Mouse (Mus musculus) retina, adult 2 months (tissue): ENCODE data around the gene Smtnl2.

ENCODE experiments used
- DNase-seq: peaks from one replicate; pipeline ENCODE4 v3.0.0-alpha.2; 2012; ENCODE audit warnings: low read depth, low spot score

The Smtnl2 gene

DNA sequence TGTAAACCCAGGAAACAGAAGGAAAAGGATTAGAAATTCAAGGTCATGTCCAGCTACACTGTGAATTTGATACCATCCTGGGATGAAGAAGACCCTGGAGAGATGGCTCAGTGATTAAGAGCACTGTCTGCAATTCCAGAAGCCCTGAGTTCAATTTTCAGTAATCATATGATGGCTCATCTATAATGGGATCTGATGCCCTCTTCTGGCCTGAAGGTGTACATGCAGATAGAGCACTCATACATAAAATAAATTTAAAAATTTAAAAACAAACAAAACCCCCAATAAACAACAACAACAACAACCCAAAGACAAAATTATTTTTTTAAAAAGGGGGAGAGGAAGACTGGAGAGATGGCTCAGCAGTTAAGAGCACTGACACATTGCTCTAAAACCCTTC, 15.4 kb upstream of the Smtnl2 start:
- no peak for DNase-seq

GRCm38 (mm10) chr11:72425201-72425600, 13.7 kb upstream of the Smtnl2 start:
- DNase-seq: no peak

DNA sequence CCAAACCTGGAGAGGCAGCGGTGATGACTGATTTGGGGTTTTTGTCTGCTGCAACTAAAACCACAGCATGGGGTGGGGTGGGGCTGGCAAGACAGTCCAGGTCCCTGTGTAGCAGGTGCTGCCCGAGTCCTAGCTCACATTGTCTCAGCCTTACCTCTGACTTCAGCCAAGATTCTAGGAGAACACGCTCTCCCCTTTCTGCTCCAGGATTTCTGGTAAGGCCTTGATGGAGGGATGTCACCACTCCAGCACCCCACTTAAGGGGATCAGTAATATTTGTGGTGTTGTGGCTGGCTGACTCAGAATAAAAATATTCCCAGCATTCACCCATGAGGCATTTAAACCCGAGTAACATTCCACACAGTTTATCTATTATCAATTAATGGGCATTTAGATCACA, 12.2 kb upstream of the Smtnl2 start:
- DNase-seq: no peak

- DNase-seq: no peak
Observed at GRCm38 (mm10) chr11:72421518-72422278, 10.2 kb upstream of the Smtnl2 start.

DNA sequence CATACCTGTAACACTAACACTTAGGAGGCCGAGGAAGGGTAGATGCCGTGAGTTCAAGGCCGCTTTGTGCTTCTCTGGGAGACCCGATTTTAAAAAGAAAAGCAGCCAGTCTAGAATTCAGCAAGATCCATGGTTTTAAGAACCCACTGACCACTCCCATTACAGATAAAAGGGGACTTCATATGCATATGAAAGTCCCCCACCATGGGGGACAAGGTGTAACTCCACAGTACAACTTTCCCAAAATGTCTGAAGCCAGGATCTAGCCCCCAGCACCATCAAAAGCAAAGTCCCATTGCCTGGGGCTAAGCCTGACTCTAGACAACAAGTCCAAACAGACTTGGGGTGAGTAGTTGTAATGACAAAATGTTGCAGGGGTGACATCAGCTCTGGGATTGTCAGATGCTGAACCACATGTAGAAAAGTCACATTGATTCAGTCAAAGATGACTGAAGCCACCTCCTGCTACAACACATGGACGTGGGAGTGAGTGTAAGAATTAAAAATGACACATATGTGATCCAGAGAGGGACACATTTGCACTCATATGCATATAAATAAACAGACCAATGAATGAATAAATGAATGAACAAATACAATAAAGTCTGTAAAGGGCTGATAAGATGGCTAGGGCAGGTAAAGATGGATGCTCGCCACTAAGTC, 9.1 kb upstream of the Smtnl2 start:
- no peak for DNase-seq

- DNase-seq: no peak
Observed at GRCm38 (mm10) chr11:72419006-72419405, 7.5 kb upstream of the Smtnl2 start.

DNA sequence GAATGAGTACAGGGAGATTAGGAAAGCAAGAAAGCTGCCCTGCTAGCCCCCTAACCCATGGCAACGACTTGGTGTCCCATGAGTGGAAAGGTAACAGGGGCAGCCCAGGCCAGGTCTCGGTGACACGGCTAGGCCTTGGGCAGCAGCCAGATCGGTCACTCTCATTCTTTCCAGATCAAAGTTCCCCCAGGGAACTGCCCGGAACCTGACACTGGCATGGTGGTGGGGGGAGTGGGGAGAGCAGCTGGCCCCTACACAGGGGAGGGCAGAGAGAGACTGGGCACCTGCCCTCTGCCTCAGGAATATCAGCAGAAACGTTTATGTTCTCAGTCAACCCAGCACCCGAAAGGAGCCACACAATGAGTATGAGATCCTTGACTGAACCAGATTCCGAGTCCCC, 6.7 kb upstream of the Smtnl2 start:
- no peak for DNase-seq

GRCm38 (mm10) chr11:72417376-72417775, 5.9 kb upstream of the Smtnl2 start:
- no peak for DNase-seq

DNA sequence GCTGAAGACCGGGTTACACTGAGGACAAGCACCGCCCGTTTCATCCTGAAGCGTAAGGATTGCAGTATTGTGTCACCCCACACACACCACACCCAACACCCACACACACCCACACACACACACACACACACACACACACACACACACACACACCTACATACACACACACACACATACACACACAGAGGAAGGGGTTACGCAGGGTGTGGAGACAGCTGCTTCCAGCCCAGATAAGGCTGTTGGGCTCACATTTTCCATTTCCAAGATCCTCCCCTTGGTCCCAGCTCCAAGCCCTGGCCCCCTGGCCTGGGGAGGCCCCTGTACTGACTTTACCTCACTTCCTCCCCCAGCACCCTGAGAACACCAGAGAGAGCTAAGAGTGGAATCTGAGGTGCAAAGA, 5.2 kb upstream of the Smtnl2 start:
- DNase-seq: no peak

- DNase-seq: no peak
Observed at GRCm38 (mm10) chr11:72415155-72415554, 3.6 kb upstream of the Smtnl2 start.

DNA sequence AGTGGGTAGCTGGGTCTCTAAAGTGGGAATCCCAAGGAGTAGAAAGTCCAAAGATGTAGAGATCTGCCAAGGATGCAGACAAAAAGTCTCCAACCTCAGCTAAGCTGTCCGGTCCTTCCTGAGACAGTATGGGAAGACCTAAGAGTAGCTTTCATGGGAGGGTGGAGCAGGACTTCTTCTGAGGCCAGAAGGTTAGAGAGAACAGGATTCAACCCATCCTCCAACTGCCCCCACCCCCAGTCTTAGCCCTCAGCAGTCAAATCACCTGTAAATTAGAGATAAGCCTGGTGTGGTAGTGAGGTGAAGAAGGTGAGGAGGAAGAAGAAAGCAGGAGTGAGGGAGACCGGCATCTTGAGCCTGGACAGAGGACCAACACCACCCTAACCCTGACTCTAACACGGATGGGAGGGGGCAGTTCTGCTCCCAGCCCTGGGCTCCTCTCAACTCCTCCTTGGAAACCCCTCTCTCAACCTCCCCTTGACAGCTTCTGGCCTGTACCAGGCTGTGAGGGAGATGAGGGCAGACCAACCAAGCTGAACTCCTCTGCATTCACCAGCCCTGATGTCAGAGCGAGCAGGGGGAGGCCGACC, 2.2 kb upstream of the Smtnl2 start:
- DNase-seq: no peak

GRCm38 (mm10) chr11:72413016-72413415, 1.5 kb upstream of the Smtnl2 start:
- no peak for DNase-seq

- DNase-seq: no peak
Observed at GRCm38 (mm10) chr11:72411945-72412344, 432 bp upstream of the Smtnl2 start.

- DNase-seq: no peak
Observed at GRCm38 (mm10) chr11:72410521-72411092, 906 bp downstream of the Smtnl2 start.

DNA sequence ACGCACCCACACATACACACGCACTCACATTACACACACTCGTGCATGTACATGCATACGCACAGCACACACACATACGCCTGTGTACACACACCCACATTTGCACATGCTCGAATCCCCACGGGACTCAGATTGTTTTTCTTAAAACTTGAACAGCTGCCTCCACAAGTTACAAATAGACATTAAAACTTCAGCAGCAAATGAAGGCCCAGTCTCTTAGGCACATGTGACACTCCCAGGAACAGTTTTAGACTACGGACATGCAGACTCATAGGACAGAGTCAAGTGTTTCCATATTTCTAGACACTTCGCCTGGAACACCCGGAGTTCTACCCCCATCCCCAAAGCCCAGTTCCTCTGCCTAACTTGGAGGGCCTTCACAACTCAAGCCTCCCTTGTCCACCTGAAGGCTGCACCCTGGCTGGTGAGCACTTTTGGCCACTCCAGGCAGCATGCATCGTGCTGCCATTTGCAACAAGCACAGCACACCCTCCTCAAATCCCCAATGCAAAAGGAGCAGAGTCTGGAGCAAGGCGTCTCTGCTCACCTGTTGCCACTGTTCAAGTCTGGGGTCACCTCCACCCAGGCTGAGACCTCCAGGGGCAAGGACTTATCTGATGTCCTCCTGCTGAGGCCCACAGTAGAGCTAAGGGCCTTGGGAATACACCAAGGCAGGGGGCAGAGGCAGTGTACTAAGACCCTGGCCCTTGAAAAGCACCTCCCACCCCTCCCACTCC, 1.7 kb downstream of the Smtnl2 start:
- DNase-seq: no peak

GRCm38 (mm10) chr11:72408451-72409170, 2.9 kb downstream of the Smtnl2 start:
- no peak for DNase-seq

DNA sequence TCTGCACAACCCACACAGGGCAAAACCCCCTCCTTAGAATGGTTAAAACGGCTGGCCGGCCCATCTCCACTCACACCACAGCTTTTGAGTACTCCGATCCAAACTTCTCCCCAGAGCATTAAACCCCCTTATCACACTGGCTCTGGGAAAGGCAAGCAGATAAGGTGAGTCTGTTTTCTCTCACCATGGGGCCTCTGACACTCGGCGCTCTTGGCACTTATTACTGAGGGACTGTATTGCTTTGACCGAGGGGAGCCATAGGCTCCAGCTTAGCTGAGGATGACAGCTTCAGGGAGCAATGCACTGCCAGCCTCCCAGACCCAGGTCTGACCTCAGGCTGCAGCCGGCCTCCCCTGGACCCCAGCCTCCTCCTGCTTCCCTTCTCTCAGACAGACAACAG, 3.9 kb downstream of the Smtnl2 start:
- DNase-seq: no peak

GRCm38 (mm10) chr11:72407081-72407480, 4.4 kb downstream of the Smtnl2 start:
- DNase-seq: no peak

- DNase-seq: no peak
Observed at GRCm38 (mm10) chr11:72406079-72406675, 5.3 kb downstream of the Smtnl2 start.

GRCm38 (mm10) chr11:72405532-72405931, 6.0 kb downstream of the Smtnl2 start:
- no peak for DNase-seq

GRCm38 (mm10) chr11:72402969-72403368, 8.5 kb downstream of the Smtnl2 start:
- no peak for DNase-seq
